Mouse (Mus musculus) megakaryocyte-erythroid progenitor cell, adult 5-6 weeks (primary cell): Measurements from ENCODE around the gene 1700024P04Rik. TPM values are rescaled to one million over a fixed set of nuclear protein-coding genes. Genes with fewer than 3 reads are reported as not detected.
A peak's percentile ranks its signal among the peaks of the same experiment; 100 is the strongest.
"Not testable (repeated sequence)": the region's sequence is repeated elsewhere in the genome, so short reads cannot be mapped to it uniquely, and the experiment has no call there.

Experiments
- ATAC-seq: replicated peaks from 2 replicates; pipeline ENCODE4 v1.8.0; 2016; ENCODE audit warnings: mild to moderate bottlenecking, inconsistent platforms; ENCODE audit not compliant: severe bottlenecking, poor library complexity, low FRiP score, low TSS enrichment
- total RNA-seq, 2 experiments: library from RNA; stranded (forward) in 1 of 2; stranded (reverse) in 1 of 2; fragments of 200-1000, 215-1000 nt in 1 of 2; fragments of >200 nt in 1 of 2; fragmentation: Nextera tagmentation in 1 of 2; gene quantifications; 2 replicates each; pipeline ENCODE4 v1.2.3; 2014 to 2017

1700024P04Rik gene
- total RNA-seq (2014; fragmentation: Nextera tagmentation) (not detected in 2 replicates), total RNA-seq (2017) (not detected in 2 replicates)

GRCm38 (mm10) chr13:98984465-98984864 is at the start of gene 1700024P04Rik:
1700024P04Rik (minus strand) TSS chr13:98984565.
- no peak for ATAC-seq

- ATAC-seq, result no peak
Observed at GRCm38 (mm10) chr13:99031223-99032216, 47.2 kb upstream of the 1700024P04Rik start.

DNA sequence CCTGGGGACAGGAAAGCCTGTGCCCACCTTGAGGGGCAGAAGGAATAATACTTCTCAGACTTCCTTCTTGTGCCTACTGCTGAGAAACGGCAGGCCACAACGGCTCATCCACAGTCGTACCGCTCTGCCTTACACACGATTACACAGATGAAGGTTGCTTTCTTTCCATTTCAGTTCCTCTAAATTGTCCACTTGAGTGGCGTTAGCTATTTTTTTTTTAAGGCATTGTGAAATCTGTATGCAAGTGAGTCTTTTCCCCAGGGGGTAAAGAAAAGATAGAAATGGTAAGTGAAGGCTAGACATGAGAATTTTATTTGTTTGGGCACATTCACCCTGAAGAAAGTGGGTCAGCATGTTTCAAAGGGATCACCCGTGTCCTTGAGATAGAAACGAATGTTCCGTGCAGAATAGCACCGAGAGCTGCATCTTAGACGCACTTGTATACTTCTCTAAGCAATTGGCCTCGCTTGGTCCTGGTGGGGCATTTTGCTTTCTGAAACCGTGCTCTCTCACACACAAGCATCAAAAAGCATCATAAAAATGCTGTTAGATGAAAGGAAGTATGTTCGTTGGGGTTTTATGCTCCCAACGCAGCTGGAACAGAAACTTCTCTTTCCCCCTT is 46.3 kb upstream of the 1700024P04Rik start:
- no peak for ATAC-seq

DNA sequence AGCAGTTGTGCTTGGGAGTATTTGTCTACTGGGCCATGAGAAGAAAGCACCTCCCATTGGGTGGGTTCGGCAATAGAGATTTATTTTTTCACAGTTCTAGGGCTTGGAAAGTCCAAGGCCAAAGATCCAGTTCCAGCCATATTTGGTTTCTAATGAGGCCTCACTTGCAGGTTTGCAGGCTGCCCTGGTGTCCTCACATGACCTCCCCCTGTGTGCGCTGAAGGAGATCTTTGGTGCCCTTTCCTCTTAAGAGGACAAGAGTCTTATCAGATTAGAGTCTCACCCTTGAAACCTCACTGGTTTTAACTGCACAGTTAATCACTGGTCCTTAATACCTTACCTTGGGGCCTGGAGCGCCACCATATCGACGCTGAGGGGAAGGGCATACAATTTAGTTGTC is 40.9 kb upstream of the 1700024P04Rik start:
- no peak for ATAC-seq

GRCm38 (mm10) chr13:99022036-99022435 is 37.7 kb upstream of the 1700024P04Rik start:
- no peak for ATAC-seq

GRCm38 (mm10) chr13:99021181-99021580 is 36.8 kb upstream of the 1700024P04Rik start:
- no peak for ATAC-seq

DNA sequence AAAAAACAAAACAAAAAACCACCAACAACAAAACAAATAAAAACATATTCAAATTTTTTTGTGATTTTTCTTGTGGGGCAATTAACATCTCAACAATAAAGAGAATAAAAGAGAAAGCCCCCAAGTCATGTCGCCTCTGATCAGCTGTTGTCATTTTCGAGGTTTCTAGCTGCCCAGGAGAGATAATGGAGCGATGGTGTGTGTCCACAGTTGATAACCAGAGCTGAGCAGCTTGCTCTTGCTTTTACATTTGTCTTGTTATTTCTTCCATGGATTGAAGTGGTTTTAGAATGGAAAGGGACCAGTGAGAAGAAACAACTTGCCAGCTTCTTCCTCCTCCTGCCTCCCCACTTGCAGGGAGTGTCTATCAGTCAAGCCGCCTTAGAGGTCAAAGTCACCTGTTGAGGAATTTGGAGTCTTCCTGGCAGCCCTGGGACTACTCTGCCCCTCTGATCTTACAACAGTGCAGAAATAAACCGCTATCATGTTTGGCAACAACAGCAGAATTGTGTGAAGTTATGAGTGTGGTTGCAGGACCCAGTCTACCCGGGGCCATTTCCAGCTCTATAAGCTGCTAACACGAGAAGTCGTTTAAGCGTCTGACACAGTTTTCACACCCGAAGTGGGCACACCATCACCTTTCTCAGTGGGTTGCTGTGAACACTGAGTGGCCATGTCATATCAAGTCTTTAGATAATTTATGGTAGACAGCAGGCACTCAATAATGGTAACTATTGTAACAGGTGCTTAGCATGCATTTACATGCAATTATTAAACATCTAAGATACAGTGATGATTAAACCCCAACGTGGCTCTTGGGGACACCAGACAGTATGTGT is 35.7 kb upstream of the 1700024P04Rik start:
- ATAC-seq, result peak; percentile 88

- ATAC-seq, result peak; percentile 67
Observed at GRCm38 (mm10) chr13:99018526-99019201, 34.3 kb upstream of the 1700024P04Rik start.

- no peak for ATAC-seq
Observed at GRCm38 (mm10) chr13:99016696-99017095, 32.3 kb upstream of the 1700024P04Rik start.

- ATAC-seq, result no peak
Observed at GRCm38 (mm10) chr13:99012891-99013290, 28.5 kb upstream of the 1700024P04Rik start.

DNA sequence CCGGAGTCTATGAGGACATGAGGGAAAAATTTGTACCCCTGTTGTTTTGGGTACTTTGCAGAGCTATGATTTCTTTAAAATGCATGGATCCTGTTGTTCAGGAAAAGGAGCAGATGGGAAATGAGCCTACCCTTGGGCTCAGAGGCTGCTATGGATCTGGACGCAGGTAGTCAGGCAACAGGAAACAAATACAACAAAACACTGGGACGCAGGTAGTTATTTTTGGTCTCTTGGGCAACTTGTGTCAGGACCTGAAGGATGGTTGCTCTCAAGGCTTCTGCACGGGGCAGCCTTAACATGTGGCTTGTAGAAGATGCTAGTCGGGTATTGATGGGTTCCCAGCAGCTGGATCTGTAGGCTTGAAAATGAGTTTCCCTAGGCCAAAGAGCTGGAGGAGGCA is 23.6 kb upstream of the 1700024P04Rik start:
- ATAC-seq, result no peak

GRCm38 (mm10) chr13:99006389-99007099 is 22.2 kb upstream of the 1700024P04Rik start:
- ATAC-seq, result no peak

GRCm38 (mm10) chr13:99001652-99002051 is 17.3 kb upstream of the 1700024P04Rik start:
- not testable (repeated sequence) for ATAC-seq

- no peak for ATAC-seq
Observed at GRCm38 (mm10) chr13:98997025-98997424, 12.7 kb upstream of the 1700024P04Rik start.

GRCm38 (mm10) chr13:98977070-98977785 is 7.1 kb downstream of the 1700024P04Rik start:
- no peak for ATAC-seq

- ATAC-seq, result not testable (repeated sequence)
Observed at GRCm38 (mm10) chr13:98976022-98976421, 8.3 kb downstream of the 1700024P04Rik start.

GRCm38 (mm10) chr13:98972090-98972489 is 12.3 kb downstream of the 1700024P04Rik start:
- ATAC-seq, result no peak

- ATAC-seq, result no peak
Observed at GRCm38 (mm10) chr13:98971641-98972040, 12.7 kb downstream of the 1700024P04Rik start.
